Mouse (Mus musculus) T-helper 1 cell (primary cell): ENCODE results near the gene Mtcl1.

Experiments used
- in situ Hi-C: fragments of 300-600 bp; cut with MboI, MseI; formaldehyde crosslinking; loops from one replicate; pipeline ENCODE4 v1.15.1; 2025; ENCODE audit warnings: high pct_unique_total_duplicates

Gene Mtcl1

DNA sequence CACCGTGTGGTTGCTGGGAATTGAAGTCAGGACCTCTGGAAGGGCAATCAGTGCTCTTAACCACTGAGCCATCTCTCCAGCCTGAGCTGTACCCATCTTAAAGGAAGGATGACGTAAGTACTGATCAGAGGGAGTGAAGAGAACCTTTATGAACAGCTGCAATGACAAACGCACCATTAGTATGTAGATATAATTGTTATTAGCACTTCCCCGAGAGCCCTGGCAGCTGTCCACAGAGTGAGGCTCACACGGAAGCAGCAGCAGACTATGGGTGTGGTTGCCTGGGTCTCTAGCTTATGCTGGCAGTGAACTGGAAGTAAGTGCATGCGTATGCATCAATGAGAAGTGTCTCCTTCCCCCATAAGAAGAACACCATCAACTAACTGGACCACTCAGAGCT lies 118.3 kb downstream of the Mtcl1 start:
- in situ Hi-C loops = no loop called here

GRCm38 (mm10) chr17:66326552-66327045 lies 123.0 kb downstream of the Mtcl1 start:
- in situ Hi-C loops = no loop called here

- in situ Hi-C loops = no loop called here
These were observed 123.4 kb downstream of the Mtcl1 start for GRCm38 (mm10) chr17:66326204-66326545.

DNA sequence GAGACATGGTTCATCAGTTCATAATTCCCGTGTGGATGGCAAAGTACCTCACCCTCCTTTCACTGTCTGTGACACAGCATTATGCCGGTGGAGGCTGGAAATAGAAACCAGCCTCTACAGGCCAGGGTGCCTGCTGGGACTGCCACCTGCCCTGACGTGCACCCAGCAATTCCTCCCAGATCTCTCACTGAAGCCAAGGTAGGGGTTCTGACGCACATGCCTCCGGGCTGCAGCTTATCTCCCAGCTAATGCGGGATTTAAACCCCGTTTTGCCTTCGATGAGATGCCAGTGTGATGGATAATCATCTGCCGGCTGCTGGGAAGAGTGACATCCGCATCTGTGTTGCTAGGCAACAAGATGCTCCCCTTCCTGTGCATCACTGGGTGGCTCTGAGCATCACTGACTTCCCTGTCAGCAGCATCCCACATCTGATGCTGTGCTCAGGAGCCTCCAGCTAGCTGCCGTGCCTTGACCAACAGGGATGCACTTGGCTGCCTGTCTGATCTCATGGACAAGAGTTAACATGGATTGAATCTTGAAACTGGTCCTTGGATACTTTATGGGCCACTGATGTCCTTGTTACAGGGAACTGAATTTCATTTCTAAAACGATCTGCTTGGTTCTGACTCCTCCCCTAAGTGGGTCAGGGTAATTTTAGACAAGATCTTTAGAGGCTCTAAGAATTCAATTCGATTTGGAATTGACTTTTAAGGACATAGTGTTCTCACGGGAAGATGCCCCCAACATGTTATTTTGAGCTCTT lies 123.9 kb downstream of the Mtcl1 start:
- in situ Hi-C loops = no loop called here

DNA sequence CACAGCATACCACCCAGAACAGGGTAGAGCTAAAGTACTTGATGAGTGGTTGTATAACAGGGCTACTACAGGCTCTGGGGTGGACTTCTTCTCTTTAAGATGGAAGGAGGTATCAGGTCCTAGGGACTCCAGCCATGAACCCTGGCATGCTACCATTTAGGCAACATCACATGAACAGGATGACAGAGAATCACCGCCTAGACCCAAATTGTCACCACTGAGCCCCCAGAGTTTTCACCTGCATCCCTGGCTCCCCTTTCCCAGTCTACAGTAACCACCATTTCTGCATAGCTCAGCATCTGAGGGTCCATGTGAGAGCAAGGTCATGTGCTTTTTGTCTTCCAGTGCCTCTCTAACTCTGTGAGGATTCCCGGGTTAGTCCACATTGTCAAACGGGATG lies 124.7 kb downstream of the Mtcl1 start:
- in situ Hi-C loops = no loop called here

- in situ Hi-C loops = no loop called here
These were observed 126.8 kb downstream of the Mtcl1 start for GRCm38 (mm10) chr17:66322646-66323255.

DNA sequence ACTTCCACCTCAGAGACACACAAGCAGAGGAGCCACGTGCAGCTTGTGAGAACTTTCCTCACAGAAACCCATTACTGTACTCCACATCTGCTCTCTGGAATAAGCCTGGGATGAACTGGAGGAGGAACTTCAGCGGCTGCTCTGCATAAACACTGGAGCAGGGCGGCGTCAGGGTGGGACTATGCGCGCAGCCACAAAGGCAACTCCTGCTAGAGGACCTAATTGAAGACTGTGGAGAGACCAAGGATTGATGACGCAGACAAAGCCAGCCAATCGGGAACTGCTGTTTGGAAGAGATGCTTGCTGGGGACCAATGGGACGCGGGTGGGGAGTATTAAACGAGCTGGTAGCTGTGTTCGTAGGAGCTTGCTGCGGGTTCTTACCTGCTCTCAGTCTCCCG lies 127.6 kb downstream of the Mtcl1 start:
- in situ Hi-C loops = no loop called here

GRCm38 (mm10) chr17:66320716-66321372 lies 128.7 kb downstream of the Mtcl1 start:
- in situ Hi-C loops = no loop called here

DNA sequence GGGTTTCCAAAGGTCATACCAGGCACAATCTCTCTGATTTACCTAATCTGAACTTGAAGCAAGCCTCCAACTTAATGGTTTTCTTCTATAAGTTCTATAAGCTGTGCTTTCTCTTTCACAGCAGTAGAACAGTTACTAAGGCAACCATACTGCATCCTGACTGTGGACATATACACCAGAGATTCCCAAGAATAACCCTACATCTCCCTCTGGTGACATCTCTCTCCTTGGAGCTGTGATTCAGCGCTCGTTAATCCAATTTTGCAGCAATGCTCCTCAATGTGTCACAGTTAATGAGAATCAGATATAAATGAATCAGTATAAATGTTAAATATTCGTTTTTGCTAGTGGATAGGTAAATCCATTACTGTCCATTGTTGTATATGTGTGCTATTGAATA lies 131.5 kb downstream of the Mtcl1 start:
- in situ Hi-C loops = no loop called here

- in situ Hi-C loops = no loop called here
These were observed 132.0 kb downstream of the Mtcl1 start for GRCm38 (mm10) chr17:66317576-66317975.

- in situ Hi-C loops = no loop called here
These were observed 132.4 kb downstream of the Mtcl1 start for GRCm38 (mm10) chr17:66317156-66317555.

- in situ Hi-C loops = no loop called here
These were observed 134.1 kb downstream of the Mtcl1 start for GRCm38 (mm10) chr17:66315451-66315850.

GRCm38 (mm10) chr17:66314566-66315285 lies 134.8 kb downstream of the Mtcl1 start:
- in situ Hi-C loops = no loop called here

DNA sequence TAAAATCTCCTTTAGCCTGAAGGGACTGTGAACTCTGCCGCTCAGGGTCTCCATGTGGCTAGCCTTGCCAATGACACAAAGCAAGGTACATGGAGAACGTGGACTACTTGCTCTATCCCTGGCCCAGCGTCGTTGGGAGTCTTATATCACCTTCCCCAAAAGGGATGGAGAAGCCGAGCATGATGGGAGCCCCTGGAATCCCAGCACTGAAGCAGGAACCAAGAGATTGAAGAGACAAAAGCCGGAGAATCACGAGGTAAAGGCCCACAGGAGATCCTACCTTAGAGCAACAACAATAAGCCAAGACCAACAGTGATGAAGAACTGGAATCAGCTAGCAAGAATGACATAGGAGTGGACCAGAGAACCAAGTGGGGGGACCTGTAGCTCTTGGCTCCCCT lies 147.6 kb downstream of the Mtcl1 start:
- in situ Hi-C loops = no loop called here

GRCm38 (mm10) chr17:66301267-66301666 lies 148.3 kb downstream of the Mtcl1 start:
- in situ Hi-C loops = no loop called here

GRCm38 (mm10) chr17:66297721-66298120 lies 151.8 kb downstream of the Mtcl1 start:
- in situ Hi-C loops = no loop called here

GRCm38 (mm10) chr17:66293581-66293980 lies 156.0 kb downstream of the Mtcl1 start:
- in situ Hi-C loops = no loop called here

- in situ Hi-C loops = no loop called here
These were observed 159.7 kb downstream of the Mtcl1 start for GRCm38 (mm10) chr17:66289894-66290293.
